Mouse (Mus musculus) liver, embryonic 12.5 days (tissue): ENCODE data around the gene Adarb2. TPM values are rescaled to one million over a fixed set of nuclear protein-coding genes. Genes with fewer than 3 reads are reported as not detected.

Experiments used
- ATAC-seq: fragments of 200-750 bp; cut with Nextera tagmentation; 2 replicates; pipeline ENCODE4 v1.8.0; 2017; ENCODE audit warnings: moderate number of reproducible peaks, mild to moderate bottlenecking, moderate library complexity
- H3K27ac ChIP-seq: fragments of 300-500 bp; sonication (generic); 2 replicates; pipeline ENCODE4 v1.5.1; 2016; ENCODE audit warnings: mild to moderate bottlenecking
- H3K27me3 ChIP-seq: fragments of 300-500 bp; sonication (generic); replicated peaks from 2 replicates; pipeline ENCODE4 v1.6.1; 2016; ENCODE audit warnings: mild to moderate bottlenecking, moderate library complexity
- H3K36me3 ChIP-seq: fragments of 300-500 bp; sonication (generic); 2 replicates; pipeline ENCODE4 v1.6.1; 2016; ENCODE audit warnings: mild to moderate bottlenecking, moderate library complexity
- H3K4me1 ChIP-seq: fragments of 300-500 bp; sonication (generic); 2 replicates; pipeline ENCODE4 v1.6.1; 2016
- H3K4me2 ChIP-seq: fragments of 300-500 bp; sonication (generic); 2 replicates; pipeline ENCODE4 v1.6.1; 2016; ENCODE audit warnings: mild to moderate bottlenecking, moderate library complexity
- H3K4me3 ChIP-seq: fragments of 300-500 bp; sonication (generic); 2 replicates; pipeline ENCODE4 v1.5.1; 2016; ENCODE audit warnings: mild to moderate bottlenecking, moderate library complexity
- H3K9ac ChIP-seq: fragments of 300-500 bp; sonication (generic); 2 replicates; pipeline ENCODE4 v1.6.1; 2016; ENCODE audit warnings: mild to moderate bottlenecking, moderate library complexity
- H3K9me3 ChIP-seq: fragments of 300-500 bp; sonication (generic); replicated peaks from 2 replicates; pipeline ENCODE4 v1.6.1; 2016; ENCODE audit warnings: mild to moderate bottlenecking, moderate library complexity
- WGBS: fragments of 180-500 bp; shearing (Covaris S2); methylation state at CpG from one replicate; pipeline ENCODE4 v1.1.7; 2016; ENCODE audit not compliant: insufficient replicate concordance; 5-methylcytosine and 5-hydroxymethylcytosine counted together
- polyA plus RNA-seq: library from polyadenylated mRNA; unstranded; fragments of >200 nt; fragmentation: Nextera tagmentation; extraction: Ambion mirVana; gene quantifications from 2 replicates; pipeline ENCODE4 v1.2.1, GENCODE M21; 2016

Gene Adarb2
- polyA plus RNA-seq, 1 experiment from 2014 or later = 0.35 TPM

DNA sequence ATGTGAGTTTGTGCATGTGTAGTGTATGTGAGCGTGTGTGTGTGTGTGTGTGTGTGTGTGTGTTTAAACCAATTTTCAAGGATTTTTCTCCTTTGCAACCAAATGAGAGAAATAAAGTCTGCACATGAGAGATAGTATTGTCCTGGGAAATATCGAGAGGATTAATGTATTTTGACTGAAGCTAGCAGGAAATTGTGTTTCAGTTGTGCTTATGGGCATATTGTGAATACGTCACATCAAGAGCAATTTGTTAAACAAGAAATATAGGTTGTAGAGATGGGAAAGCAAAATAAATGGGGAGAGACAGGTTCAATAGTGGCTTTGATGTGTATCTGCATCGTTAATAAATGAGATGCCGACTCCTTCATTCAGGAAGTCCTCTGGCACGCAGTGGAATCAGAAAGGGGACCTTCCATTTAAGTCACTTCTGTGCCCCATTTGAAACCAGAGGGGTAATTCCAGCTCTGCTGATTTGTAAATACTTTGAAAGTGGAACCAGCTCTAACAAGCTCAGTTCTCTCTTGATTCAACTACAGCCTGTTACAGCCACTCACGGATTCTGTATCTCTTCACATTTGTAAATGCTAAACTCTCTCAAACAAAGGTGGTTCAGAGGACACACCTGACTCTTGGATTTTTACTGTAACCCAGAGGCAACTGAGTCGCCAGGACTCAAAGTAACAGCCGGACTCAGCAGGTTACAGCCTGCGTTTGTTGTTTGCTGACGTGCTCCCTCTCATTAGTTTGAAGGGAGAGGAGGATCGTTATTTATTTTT lies 265.1 kb downstream of the Adarb2 start:
- no peaks in the 10 kb centered on the region for H3K9me3 ChIP-seq
- H3K36me3 ChIP-seq = no peaks in the 10 kb centered on the region
- H3K4me2 ChIP-seq = no peak overlapping the region
- no peak for ATAC-seq
- WGBS = 67% methylated on average over 12 of the region's 12 CpGs
- no peaks in the 10 kb centered on the region for H3K4me1 ChIP-seq
- no peak overlapping the region for H3K27ac ChIP-seq
- H3K4me3 ChIP-seq = no peak overlapping the region
- no peaks in the 10 kb centered on the region for H3K27me3 ChIP-seq
- H3K9ac ChIP-seq = no peak overlapping the region

DNA sequence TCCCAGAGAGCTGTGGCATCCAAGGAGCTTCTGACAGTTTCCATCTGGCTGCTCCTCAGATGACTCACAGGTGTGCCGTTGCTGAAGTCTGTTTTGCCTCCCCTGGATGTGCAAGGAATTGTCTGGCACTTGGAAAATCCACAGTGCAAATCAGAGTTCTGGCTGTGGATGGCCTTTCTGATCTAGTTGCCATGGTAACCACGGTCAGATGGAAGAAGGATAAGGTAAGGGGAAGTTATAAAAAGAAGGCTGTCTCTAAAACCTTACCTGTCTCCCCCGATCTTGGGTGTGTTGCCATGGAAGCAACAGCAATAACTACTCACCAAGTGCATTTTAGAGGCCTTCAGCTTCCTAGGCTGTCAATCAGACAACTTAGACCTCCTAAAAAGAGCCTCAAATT lies 273.6 kb downstream of the Adarb2 start:
- ATAC-seq = no peak
- H3K9ac ChIP-seq = no peak overlapping the region
- WGBS = 58% methylated on average over 3 of the region's 3 CpGs
- H3K4me3 ChIP-seq = no peak overlapping the region
- H3K9me3 ChIP-seq = no peaks in the 10 kb centered on the region
- H3K4me1 ChIP-seq = no peaks in the 10 kb centered on the region
- H3K27ac ChIP-seq = no peak overlapping the region
- H3K27me3 ChIP-seq = no peaks in the 10 kb centered on the region
- H3K4me2 ChIP-seq = no peak overlapping the region
- no peaks in the 10 kb centered on the region for H3K36me3 ChIP-seq

GRCm38 (mm10) chr13:8478731-8479130 lies 276.1 kb downstream of the Adarb2 start:
- H3K4me3 ChIP-seq = no peak overlapping the region
- H3K9ac ChIP-seq = no peak overlapping the region
- no peak overlapping the region for H3K27ac ChIP-seq
- no peaks in the 10 kb centered on the region for H3K9me3 ChIP-seq
- WGBS = 69% methylated on average over 1 of the region's 1 CpGs
- no peaks in the 10 kb centered on the region for H3K4me1 ChIP-seq
- H3K27me3 ChIP-seq = no peaks in the 10 kb centered on the region
- no peak overlapping the region for H3K4me2 ChIP-seq
- no peaks in the 10 kb centered on the region for H3K36me3 ChIP-seq
- no peak for ATAC-seq

GRCm38 (mm10) chr13:8479970-8480369 lies 277.3 kb downstream of the Adarb2 start:
- Histone ChIP-seq H3K36me3 (no peaks in the 10 kb centered on the region), H3K9me3 (no peaks in the 10 kb centered on the region), H3K4me2 (no peak overlapping the region), H3K27me3 (no peaks in the 10 kb centered on the region), H3K27ac (no peak overlapping the region), H3K4me3 (no peak overlapping the region), H3K9ac (no peak overlapping the region), H3K4me1 (no peaks in the 10 kb centered on the region)
- ATAC-seq = no peak

DNA sequence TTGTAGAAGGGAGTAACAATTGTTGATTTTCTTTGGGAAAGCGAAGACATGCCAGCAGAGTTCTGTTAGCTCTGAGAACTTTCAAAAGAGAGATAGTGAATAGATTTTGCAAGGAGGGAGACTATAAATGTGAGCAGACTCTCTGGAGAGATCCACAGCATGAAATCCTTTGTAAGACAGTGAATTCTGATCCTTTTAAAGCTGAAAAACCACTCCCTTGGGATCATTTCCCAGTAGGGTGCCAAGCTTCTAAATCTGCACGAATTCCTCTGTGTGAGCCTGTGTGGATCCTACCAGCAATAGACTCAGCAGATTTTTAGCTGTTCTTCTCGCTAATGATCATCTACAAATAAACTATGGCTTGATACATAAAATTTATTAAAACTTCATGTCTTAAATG lies 278.7 kb downstream of the Adarb2 start:
- no peaks in the 10 kb centered on the region for H3K4me1 ChIP-seq
- H3K27ac ChIP-seq = no peak overlapping the region
- H3K36me3 ChIP-seq = no peaks in the 10 kb centered on the region
- H3K4me3 ChIP-seq = no peak overlapping the region
- WGBS = 39% methylated on average over 3 of the region's 3 CpGs
- no peak for ATAC-seq
- H3K9me3 ChIP-seq = no peaks in the 10 kb centered on the region
- no peak overlapping the region for H3K4me2 ChIP-seq
- no peaks in the 10 kb centered on the region for H3K27me3 ChIP-seq
- no peak overlapping the region for H3K9ac ChIP-seq

DNA sequence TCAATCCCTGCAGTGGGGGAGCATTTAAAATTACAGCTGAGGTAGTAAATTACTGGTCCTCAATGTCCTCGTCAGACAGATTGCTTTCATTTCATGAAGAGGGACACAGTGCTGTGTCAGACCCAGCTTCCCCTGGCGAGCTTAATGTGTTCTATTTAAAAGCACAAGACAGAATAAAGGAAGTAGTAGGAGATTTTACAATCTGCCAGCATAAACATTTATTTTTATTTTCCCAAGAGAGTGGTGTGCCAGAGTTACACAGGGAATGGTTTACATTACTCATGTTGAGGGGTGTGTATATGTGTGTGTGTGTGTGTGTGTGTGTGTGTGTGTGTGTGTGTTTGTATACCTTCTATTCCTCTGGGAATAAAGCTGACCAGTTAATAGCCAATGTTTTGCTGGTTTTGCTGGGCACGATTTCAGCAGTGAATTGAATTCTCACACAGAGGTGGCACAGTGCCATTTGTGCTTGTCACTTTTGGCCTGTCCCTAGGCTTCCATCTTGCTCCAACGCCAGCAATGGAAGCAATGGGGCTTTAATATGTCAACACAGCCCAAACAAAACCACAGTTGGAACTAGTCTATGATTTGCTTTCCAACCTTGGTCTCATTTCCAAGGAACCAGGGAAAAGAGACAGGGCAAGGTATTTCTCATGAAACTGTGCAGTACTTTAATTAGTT lies 282.1 kb downstream of the Adarb2 start:
- H3K4me2 ChIP-seq = no peak overlapping the region
- ATAC-seq = no peak
- no peak overlapping the region for H3K4me3 ChIP-seq
- H3K4me1 ChIP-seq = no peaks in the 10 kb centered on the region
- no peak overlapping the region for H3K27ac ChIP-seq
- no peaks in the 10 kb centered on the region for H3K36me3 ChIP-seq
- no peak overlapping the region for H3K9ac ChIP-seq
- WGBS = 43% methylated on average over 4 of the region's 4 CpGs
- H3K9me3 ChIP-seq = no peaks in the 10 kb centered on the region
- H3K27me3 ChIP-seq = no peaks in the 10 kb centered on the region

- Histone ChIP-seq H3K27ac (no peak overlapping the region), H3K4me3 (no peak overlapping the region), H3K9me3 (no peaks in the 10 kb centered on the region), H3K36me3 (no peaks in the 10 kb centered on the region), H3K4me2 (no peak overlapping the region), H3K27me3 (no peaks in the 10 kb centered on the region), H3K9ac (no peak overlapping the region), H3K4me1 (no peaks in the 10 kb centered on the region)
- 51% methylated on average over 5 of the region's 5 CpGs for WGBS
- ATAC-seq = no peak
Measured at GRCm38 (mm10) chr13:8487756-8488434, 285.2 kb downstream of the Adarb2 start.

GRCm38 (mm10) chr13:8493363-8493762 lies 290.7 kb downstream of the Adarb2 start:
- ATAC-seq = peak; percentile 60
- no peak overlapping the region for H3K27ac ChIP-seq
- no peaks in the 10 kb centered on the region for H3K9me3 ChIP-seq
- no peak overlapping the region for H3K9ac ChIP-seq
- no peaks in the 10 kb centered on the region for H3K36me3 ChIP-seq
- WGBS = 28% methylated on average over 5 of the region's 5 CpGs
- H3K4me2 ChIP-seq = no peak overlapping the region
- H3K27me3 ChIP-seq = no peaks in the 10 kb centered on the region
- H3K4me3 ChIP-seq = no peak overlapping the region
- H3K4me1 ChIP-seq = no peaks in the 10 kb centered on the region

DNA sequence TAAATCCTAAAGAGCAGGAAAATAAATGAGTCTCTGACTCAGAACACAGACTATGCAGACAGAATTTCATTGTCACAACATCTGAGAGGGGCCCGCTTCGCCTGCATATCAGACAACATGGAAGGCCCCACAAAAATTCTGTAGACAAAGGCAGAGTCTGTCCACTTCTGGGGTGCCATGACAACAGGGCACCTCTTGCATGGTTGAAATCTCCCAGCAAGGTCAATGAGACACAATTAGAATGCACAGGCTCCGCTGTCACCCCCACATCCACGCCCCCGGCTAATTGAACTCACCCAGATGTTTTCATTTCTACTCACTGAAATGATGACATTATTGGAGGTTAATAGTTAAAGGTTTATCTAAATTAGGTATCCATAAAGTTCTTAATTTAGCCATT lies 296.9 kb downstream of the Adarb2 start:
- no peak overlapping the region for H3K27ac ChIP-seq
- H3K9me3 ChIP-seq = no peaks in the 10 kb centered on the region
- ATAC-seq = no peak
- no peaks in the 10 kb centered on the region for H3K27me3 ChIP-seq
- 85% methylated on average over 5 of the region's 5 CpGs for WGBS
- H3K4me2 ChIP-seq = no peak overlapping the region
- no peaks in the 10 kb centered on the region for H3K36me3 ChIP-seq
- H3K4me3 ChIP-seq = no peak overlapping the region
- H3K9ac ChIP-seq = no peak overlapping the region
- H3K4me1 ChIP-seq = no peaks in the 10 kb centered on the region

GRCm38 (mm10) chr13:8511069-8511817 lies 308.6 kb downstream of the Adarb2 start:
- Histone ChIP-seq H3K9ac (no peak overlapping the region), H3K4me2 (no peak overlapping the region), H3K9me3 (no peaks in the 10 kb centered on the region), H3K4me3 (no peak overlapping the region), H3K27ac (no peak overlapping the region), H3K27me3 (no peaks in the 10 kb centered on the region), H3K4me1 (no peaks in the 10 kb centered on the region), H3K36me3 (no peaks in the 10 kb centered on the region)
- 59% methylated on average over 7 of the region's 7 CpGs for WGBS
- no peak for ATAC-seq

DNA sequence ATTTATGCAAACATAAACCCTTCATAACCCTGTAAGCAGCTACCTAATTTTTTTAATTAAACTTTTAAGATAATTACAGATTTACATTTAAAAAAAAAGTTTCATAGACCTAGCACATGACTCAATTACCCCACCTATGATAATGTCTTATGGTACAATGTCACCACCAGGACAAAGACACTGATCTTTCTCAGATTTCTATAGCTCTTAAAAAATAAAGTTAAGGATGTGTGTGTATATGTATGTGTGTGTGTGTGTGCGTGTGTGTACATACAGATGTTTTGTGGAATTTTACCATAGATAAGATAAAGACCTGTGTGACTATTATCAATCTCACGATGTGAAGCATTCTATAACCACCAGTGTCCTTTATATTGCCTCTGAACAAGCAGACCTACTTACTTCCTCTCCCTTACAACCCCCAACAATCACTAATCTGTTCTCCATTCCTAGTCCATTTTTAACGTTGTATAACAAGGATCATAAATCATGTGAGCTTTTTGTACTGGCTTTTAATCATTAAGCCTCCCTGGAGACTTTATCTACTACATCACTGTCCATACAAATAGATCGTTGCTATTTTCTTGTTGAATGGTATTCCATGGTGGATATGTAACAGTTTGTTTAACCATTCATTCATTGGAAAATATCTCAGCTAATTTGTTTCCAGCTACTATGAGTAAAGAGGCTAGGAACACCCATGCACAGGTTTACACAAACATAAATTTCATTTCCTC lies 313.5 kb downstream of the Adarb2 start:
- no peak overlapping the region for H3K4me2 ChIP-seq
- no peaks in the 10 kb centered on the region for H3K4me1 ChIP-seq
- H3K27ac ChIP-seq = no peak overlapping the region
- H3K36me3 ChIP-seq = no peaks in the 10 kb centered on the region
- no peak for ATAC-seq
- no peaks in the 10 kb centered on the region for H3K9me3 ChIP-seq
- H3K4me3 ChIP-seq = no peak overlapping the region
- WGBS = 53% methylated on average over 4 of the region's 4 CpGs
- H3K27me3 ChIP-seq = no peaks in the 10 kb centered on the region
- H3K9ac ChIP-seq = no peak overlapping the region
